Mouse (Mus musculus) embryonic facial prominence, embryonic 11.5 days (tissue): ENCODE data around the gene Mcm3. TPM values are rescaled to one million over a fixed set of nuclear protein-coding genes. Genes with fewer than 3 reads are reported as not detected.

ENCODE experiments used
- ATAC-seq: fragments of 200-750 bp; cut with Nextera tagmentation; replicated peaks from 2 replicates; pipeline ENCODE4 v1.8.0; 2017; ENCODE audit warnings: low read depth; ENCODE audit not compliant: insufficient number of reproducible peaks, low FRiP score, low TSS enrichment
- DNase-seq: peaks from one replicate; pipeline ENCODE4 v3.0.0-alpha.2; 2015; ENCODE audit warnings: low spot score
- H3K27ac ChIP-seq: fragments of 300-500 bp; sonication (generic); replicated peaks from 2 replicates; pipeline ENCODE4 v1.5.1; 2014; ENCODE audit warnings: mild to moderate bottlenecking, low read depth, low read length, control low read depth
- H3K27me3 ChIP-seq: fragments of 300-500 bp; sonication (generic); 2 replicates; pipeline ENCODE4 v1.6.1; 2014; ENCODE audit warnings: mild to moderate bottlenecking, low read length, moderate library complexity, mixed read lengths; ENCODE audit not compliant: control insufficient read depth, insufficient read depth
- H3K36me3 ChIP-seq: fragments of 300-500 bp; sonication (generic); replicated peaks from 2 replicates; pipeline ENCODE4 v1.6.1; 2014; ENCODE audit warnings: low read depth, mild to moderate bottlenecking, low read length, moderate library complexity, mixed read lengths; ENCODE audit not compliant: control insufficient read depth, insufficient read depth
- H3K4me1 ChIP-seq: fragments of 300-500 bp; sonication (generic); 2 replicates; pipeline ENCODE4 v1.6.1; 2014; ENCODE audit warnings: low read length, mixed read lengths; ENCODE audit not compliant: control insufficient read depth, insufficient read depth
- H3K4me2 ChIP-seq: fragments of 300-500 bp; sonication (generic); 2 replicates; pipeline ENCODE4 v1.6.1; 2014; ENCODE audit warnings: low read depth, mild to moderate bottlenecking, control low read depth, low read length, moderate library complexity
- H3K4me3 ChIP-seq: fragments of 300-500 bp; sonication (generic); 2 replicates; pipeline ENCODE4 v1.5.1; 2014; ENCODE audit warnings: low read depth, low read length, control low read depth
- H3K9ac ChIP-seq: fragments of 300-500 bp; sonication (generic); replicated peaks from 2 replicates; pipeline ENCODE4 v1.6.1; 2014; ENCODE audit warnings: mild to moderate bottlenecking, control low read depth, low read length
- H3K9me3 ChIP-seq: fragments of 300-500 bp; sonication (generic); replicated peaks from 2 replicates; pipeline ENCODE4 v1.6.1; 2016; ENCODE audit warnings: mild to moderate bottlenecking, low read length, inconsistent platforms, mixed read lengths; ENCODE audit not compliant: control insufficient read depth
- WGBS: fragments of 180-500 bp; shearing (Covaris S2); extraction: QIAGEN DNeasy Blood & Tissue Kit; methylation state at CpG from one replicate; pipeline ENCODE4 v1.1.7; 2014; 5-methylcytosine and 5-hydroxymethylcytosine counted together
- polyA plus RNA-seq: library from polyadenylated mRNA; unstranded; fragments of >200 nt; fragmentation: Nextera tagmentation; extraction: Ambion mirVana; gene quantifications from 2 replicates; pipeline ENCODE4 v1.2.1, GENCODE M21; 2014

Mcm3 gene
- polyA plus RNA-seq, 1 experiment from 2014 or later = 219 TPM

DNA sequence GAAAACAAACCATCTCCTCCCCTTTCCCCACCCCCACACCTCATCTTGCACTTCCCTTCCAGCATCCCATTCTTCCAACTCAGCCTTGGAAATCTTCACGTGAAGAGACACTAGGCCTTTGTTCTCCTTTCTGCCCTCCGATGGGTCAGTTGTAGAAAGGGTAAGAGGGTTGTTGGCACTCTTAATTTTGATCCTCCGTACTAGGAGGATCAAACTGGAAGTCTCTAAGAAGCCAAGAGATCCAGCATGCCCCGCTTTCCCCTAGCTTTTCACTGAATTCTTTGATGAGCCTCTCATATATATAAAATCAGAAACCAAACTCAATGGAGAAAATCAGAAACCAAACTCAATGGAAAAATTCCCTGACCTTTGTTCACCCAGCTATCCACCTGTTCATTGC, 3.4 kb upstream of the Mcm3 start:
- Histone ChIP-seq H3K36me3 (no peaks in the 10 kb centered on the region), H3K4me2 (no peak overlapping the region), H3K4me1 (no peaks in the 10 kb centered on the region), H3K9me3 (no peaks in the 10 kb centered on the region), H3K4me3 (no peak overlapping the region), H3K9ac (no peak overlapping the region), H3K27me3 (no peaks in the 10 kb centered on the region), H3K27ac (no peak overlapping the region)
- no peak for ATAC-seq
- no peak for DNase-seq
- WGBS = 43% methylated on average over 4 of the region's 4 CpGs

- H3K4me3 ChIP-seq = no peak overlapping the region
- 90% methylated on average over 4 of the region's 4 CpGs for WGBS
- no peak overlapping the region for H3K4me2 ChIP-seq
- peaks cover 11% of the 10 kb centered on the region for H3K36me3 ChIP-seq
- H3K27ac ChIP-seq = no peak overlapping the region
- H3K4me1 ChIP-seq = no peaks in the 10 kb centered on the region
- DNase-seq (no peak), ATAC-seq (no peak)
- no peak overlapping the region for H3K9ac ChIP-seq
- no peaks in the 10 kb centered on the region for H3K27me3 ChIP-seq
- H3K9me3 ChIP-seq = no peaks in the 10 kb centered on the region
Measured at GRCm38 (mm10) chr1:20820959-20821358, 847 bp upstream of the Mcm3 start.

- H3K4me3 ChIP-seq = no peak overlapping the region
- ATAC-seq = no peak
- WGBS = 66% methylated on average over 12 of the region's 12 CpGs
Measured at GRCm38 (mm10) chr1:20817596-20817995, 2.5 kb downstream of the Mcm3 start.

GRCm38 (mm10) chr1:20817172-20817571, 2.9 kb downstream of the Mcm3 start:
- Histone ChIP-seq H3K9ac (no peak overlapping the region), H3K4me1 (no peaks in the 10 kb centered on the region), H3K4me3 (no peak overlapping the region), H3K27ac (no peak overlapping the region), H3K4me2 (no peak overlapping the region; the same call in 1 of the 2 replicates), H3K27me3 (no peaks in the 10 kb centered on the region), H3K9me3 (no peaks in the 10 kb centered on the region), H3K36me3 (peaks cover 16% of the 10 kb centered on the region)
- DNase-seq (no peak), ATAC-seq (no peak)
- 82% methylated on average over 9 of the region's 9 CpGs for WGBS

More at GRCm38 (mm10) chr1:20817596-20817995, 2.5 kb downstream of the Mcm3 start:
- no peak overlapping the region for H3K4me2 ChIP-seq
- peaks cover 16% of the 10 kb centered on the region for H3K36me3 ChIP-seq
- no peaks in the 10 kb centered on the region for H3K9me3 ChIP-seq
- no peak for DNase-seq
- no peaks in the 10 kb centered on the region for H3K27me3 ChIP-seq
- no peaks in the 10 kb centered on the region for H3K4me1 ChIP-seq
- no peak overlapping the region for H3K9ac ChIP-seq
- H3K27ac ChIP-seq = no peak overlapping the region

- Histone ChIP-seq H3K4me2 (no peak overlapping the region), H3K9ac (no peak overlapping the region), H3K27ac (no peak overlapping the region), H3K9me3 (no peaks in the 10 kb centered on the region), H3K4me1 (no peaks in the 10 kb centered on the region), H3K36me3 (peaks cover 16% of the 10 kb centered on the region), H3K4me3 (no peak overlapping the region), H3K27me3 (no peaks in the 10 kb centered on the region)
- DNase-seq (no peak), ATAC-seq (no peak)
- 85% methylated on average over 8 of the region's 8 CpGs for WGBS
Measured at GRCm38 (mm10) chr1:20814521-20814920, 5.6 kb downstream of the Mcm3 start.

DNA sequence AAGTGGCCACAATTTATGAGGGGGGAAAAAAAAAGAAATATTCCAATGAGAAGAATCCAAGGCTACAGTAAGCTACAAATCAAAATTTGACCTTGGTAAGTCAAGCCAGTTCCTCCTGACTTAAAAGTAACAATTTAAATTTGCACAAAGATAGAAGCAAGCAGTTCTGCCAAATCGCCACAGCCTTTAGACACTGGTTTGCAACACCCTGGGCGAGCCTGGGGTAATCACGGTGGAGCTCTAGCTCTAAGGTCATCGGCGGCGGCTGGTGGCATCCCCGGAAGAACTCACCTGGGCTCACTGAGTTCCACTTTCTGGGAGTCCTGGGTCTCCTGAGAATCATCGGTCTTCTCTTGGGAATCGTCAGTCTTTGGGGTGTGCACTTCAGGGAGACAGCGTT, 15.6 kb downstream of the Mcm3 start:
- H3K36me3 ChIP-seq = peaks cover 20% of the 10 kb centered on the region

DNA sequence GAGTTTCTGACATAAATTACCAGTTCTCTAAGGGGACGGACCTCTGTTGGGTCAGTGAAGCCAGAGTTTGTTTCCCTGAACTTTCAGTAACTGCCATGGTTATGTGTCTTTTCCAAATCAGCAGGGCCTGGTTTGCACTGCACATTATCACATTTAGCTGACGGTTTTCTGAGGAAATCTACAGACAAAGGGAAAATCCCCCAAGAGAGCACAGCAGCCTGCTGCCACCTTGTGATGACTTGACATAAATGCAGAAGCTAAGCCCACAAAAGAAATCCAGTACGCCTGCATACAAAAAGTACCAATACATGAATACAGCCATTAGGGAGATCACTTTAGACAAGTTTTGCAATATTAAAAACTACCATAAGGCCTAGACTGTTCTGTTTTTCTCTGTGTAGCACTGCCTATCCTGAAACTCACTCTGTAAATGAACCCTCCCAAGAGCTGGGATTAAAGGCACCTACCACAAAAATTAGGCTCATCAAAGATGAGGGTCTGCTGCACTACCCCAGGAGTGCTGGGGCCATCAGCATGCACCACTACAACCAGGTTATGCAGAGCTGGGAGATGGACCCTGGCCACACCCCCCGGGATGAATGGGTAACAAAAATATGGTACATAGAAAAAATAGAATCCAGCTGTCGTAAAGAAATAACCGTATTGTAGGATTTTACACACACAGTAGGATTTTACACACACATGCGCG, 18.3 kb downstream of the Mcm3 start:
- Histone ChIP-seq H3K27ac (no peak overlapping the region), H3K4me3 (no peak overlapping the region), H3K4me2 (no peak overlapping the region), H3K4me1 (no peaks in the 10 kb centered on the region), H3K9me3 (no peaks in the 10 kb centered on the region), H3K36me3 (peaks cover 11% of the 10 kb centered on the region), H3K27me3 (no peaks in the 10 kb centered on the region), H3K9ac (no peak overlapping the region)
- ATAC-seq = no peak
- WGBS = 85% methylated on average over 8 of the region's 8 CpGs
- peak; percentile 64 for DNase-seq

More for the DNA sequence above, 15.6 kb downstream of the Mcm3 start:
- Histone ChIP-seq H3K4me3 (no peak overlapping the region), H3K9ac (no peak overlapping the region), H3K27ac (no peak overlapping the region), H3K4me1 (no peaks in the 10 kb centered on the region), H3K4me2 (no peak overlapping the region), H3K9me3 (no peaks in the 10 kb centered on the region), H3K27me3 (no peaks in the 10 kb centered on the region)
- DNase-seq (no peak), ATAC-seq (no peak)
- 96% methylated on average over 10 of the region's 10 CpGs for WGBS

DNA sequence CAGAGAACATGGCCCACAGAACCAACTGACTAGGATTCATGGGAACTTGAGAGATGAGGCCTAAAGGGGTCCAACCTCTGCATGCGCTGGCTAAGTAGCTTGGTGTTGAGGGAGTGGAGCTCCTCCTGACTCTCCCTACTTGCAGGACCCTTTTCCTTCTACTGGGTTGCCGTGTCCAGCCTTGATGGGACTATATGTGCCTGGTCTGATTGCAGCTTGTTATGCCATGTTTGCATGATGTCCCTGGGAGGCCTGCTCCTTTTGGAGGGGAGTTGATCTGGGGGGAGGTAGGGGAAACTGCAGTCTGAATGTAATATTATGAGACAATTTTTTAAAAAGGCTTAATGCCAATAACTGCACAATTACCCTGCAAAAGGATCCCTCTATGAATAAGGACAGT, 18.8 kb downstream of the Mcm3 start:
- Histone ChIP-seq H3K27ac (no peak overlapping the region), H3K4me2 (no peak overlapping the region), H3K36me3 (peaks cover 6% of the 10 kb centered on the region; the same call in 1 of the 2 replicates), H3K4me1 (no peaks in the 10 kb centered on the region), H3K4me3 (no peak overlapping the region), H3K27me3 (no peaks in the 10 kb centered on the region), H3K9me3 (no peaks in the 10 kb centered on the region), H3K9ac (no peak overlapping the region)
- DNase-seq (no peak), ATAC-seq (no peak)
- WGBS = 96% methylated on average over 2 of the region's 2 CpGs
